Mouse (Mus musculus) cerebellum, postnatal 25 days (tissue): ENCODE results near the gene Larp7.

Experiments
- DNase-seq, 2 experiments: peaks; one replicate each; pipeline ENCODE4 v3.0.0; 2021; ENCODE audit warnings: mixed read lengths in 2 of 2

The Larp7 gene

GRCm38 (mm10) chr3:127552973-127553719 is at the start of gene Larp7, which contains the start of gene Zgrf1:
TSS of gene Larp7 (minus strand) at chr3:127553349.
TSS of gene Zgrf1 (plus strand) at chr3:127553489.
- DNase-seq = peak; percentile 98 to 99

- DNase-seq = no peak
Measured at GRCm38 (mm10) chr3:127597136-127597535, 44.0 kb upstream of the Larp7 start.

GRCm38 (mm10) chr3:127572557-127572956 is 19.4 kb upstream of the Larp7 start:
- DNase-seq = peak in 1 of 2 experiments; percentile 12

- DNase-seq = no peak
Measured at GRCm38 (mm10) chr3:127565129-127565528, 12.0 kb upstream of the Larp7 start.

GRCm38 (mm10) chr3:127562974-127563373 is 9.8 kb upstream of the Larp7 start:
- no peak for DNase-seq

GRCm38 (mm10) chr3:127558201-127558600 is 5.1 kb upstream of the Larp7 start:
- no peak for DNase-seq

GRCm38 (mm10) chr3:127554723-127555122 is 1.6 kb upstream of the Larp7 start:
- DNase-seq = no peak

GRCm38 (mm10) chr3:127553720-127554043 is 533 bp upstream of the Larp7 start:
- DNase-seq = no peak

- DNase-seq = peak; percentile 6 to 15
Measured at GRCm38 (mm10) chr3:127552434-127552972, 646 bp downstream of the Larp7 start.

- peak; percentile 16 to 41 for DNase-seq
Measured at GRCm38 (mm10) chr3:127547882-127548281, 5.3 kb downstream of the Larp7 start.

- no peak for DNase-seq
Measured at GRCm38 (mm10) chr3:127544610-127545121, 8.5 kb downstream of the Larp7 start.

GRCm38 (mm10) chr3:127543976-127544375 is 9.2 kb downstream of the Larp7 start:
- DNase-seq = no peak

- no peak for DNase-seq
Measured at GRCm38 (mm10) chr3:127539193-127539592, 14.0 kb downstream of the Larp7 start.

- no peak for DNase-seq
Measured at GRCm38 (mm10) chr3:127530293-127530692, 22.9 kb downstream of the Larp7 start.

- DNase-seq = no peak
Measured at GRCm38 (mm10) chr3:127529824-127530223, 23.3 kb downstream of the Larp7 start.

- DNase-seq = no peak
Measured at GRCm38 (mm10) chr3:127529210-127529609, 23.9 kb downstream of the Larp7 start.

- DNase-seq = no peak
Measured at GRCm38 (mm10) chr3:127527465-127528034, 25.6 kb downstream of the Larp7 start.

GRCm38 (mm10) chr3:127525188-127525819 is 27.8 kb downstream of the Larp7 start:
- no peak for DNase-seq

- no peak for DNase-seq
Measured at GRCm38 (mm10) chr3:127521156-127521555, 32.0 kb downstream of the Larp7 start.

GRCm38 (mm10) chr3:127520300-127520699 is 32.8 kb downstream of the Larp7 start:
- DNase-seq = no peak

- DNase-seq = no peak
Measured at GRCm38 (mm10) chr3:127515251-127515650, 37.9 kb downstream of the Larp7 start.

- no peak for DNase-seq
Measured at GRCm38 (mm10) chr3:127513699-127514098, 39.5 kb downstream of the Larp7 start.

- no peak for DNase-seq
Measured at GRCm38 (mm10) chr3:127512794-127513335, 40.3 kb downstream of the Larp7 start.
